Mouse (Mus musculus) testis, adult 2 months (tissue): ENCODE results near the gene C9.

Experiments used
- CTCF ChIP-seq: fragments of 200-500 bp; IDR thresholded peaks from 2 replicates; pipeline ENCODE4 v1.5.1; 2012; ENCODE audit warnings: low read depth, mild to moderate bottlenecking, inconsistent platforms, low read length, moderate library complexity; ENCODE audit not compliant: control insufficient read depth, insufficient read depth, insufficient replicate concordance
- POLR2A ChIP-seq: fragments of 200-500 bp; IDR thresholded peaks from 2 replicates; pipeline ENCODE4 v1.6.1; 2012; ENCODE audit warnings: low read depth, mild to moderate bottlenecking, inconsistent platforms, low read length, moderate library complexity; ENCODE audit not compliant: control insufficient read depth

DNA sequence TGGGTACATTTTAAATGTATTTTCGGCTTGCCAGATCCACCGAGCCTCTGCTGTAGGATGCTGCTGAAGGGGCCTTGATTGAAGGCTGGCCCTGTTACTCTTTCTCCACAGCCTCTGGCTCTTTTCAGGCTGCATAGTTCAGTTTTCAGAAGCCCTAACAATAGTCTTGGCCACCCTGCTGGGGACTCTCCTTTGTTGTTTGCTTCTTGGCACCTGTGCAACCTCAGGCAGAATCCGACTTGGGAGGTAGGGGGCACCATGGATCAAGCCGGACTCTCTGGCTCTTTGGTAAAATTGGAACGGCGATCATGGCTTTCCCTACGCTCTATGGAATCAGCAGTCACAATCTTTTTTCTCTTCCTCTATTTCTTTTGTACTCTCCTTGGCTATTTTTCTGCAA lies 13.3 kb upstream of the C9 start:
- TF ChIP-seq CTCF (no peak), POLR2A (no peak)
